Mouse (Mus musculus) gastrocnemius, adult 8-10 months (tissue): Measurements from ENCODE around the gene Oaz3. TPM values are rescaled to one million over a fixed set of nuclear protein-coding genes. Genes with fewer than 3 reads are reported as not detected.

Source experiments
- DNase-seq, 2 experiments: peaks; one replicate each; pipeline ENCODE4 v3.0.0; 2022; ENCODE audit warnings: low spot score in 2 of 2
- total RNA-seq, 4 experiments: library from RNA; stranded (reverse); gene quantifications; 2 replicates each; pipeline ENCODE4 v1.2.4; 2022

The Oaz3 gene
- total RNA-seq, 4 experiments from 2014 or later: not detected

DNA sequence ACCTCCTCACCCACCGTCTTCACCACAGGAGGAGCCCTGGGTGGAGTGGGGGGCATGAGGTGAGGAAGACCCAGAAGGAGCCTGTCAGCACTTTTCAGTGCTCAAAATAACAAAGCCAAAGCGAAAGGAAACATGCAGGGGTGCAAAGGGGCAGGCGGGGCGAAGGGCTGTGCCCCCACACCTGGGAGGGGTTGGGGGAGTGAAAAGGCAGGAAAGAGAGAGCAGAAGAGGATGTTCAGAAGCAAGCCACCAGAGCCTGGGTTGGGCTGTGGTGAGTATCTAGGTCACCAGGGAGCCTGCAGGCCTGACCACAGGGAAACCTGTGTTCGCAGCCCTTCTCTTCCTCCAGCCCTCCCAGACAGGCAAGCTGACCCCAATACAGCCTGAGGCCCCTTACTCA lies 55.7 kb downstream of the Oaz3 start:
- DNase-seq: no peak

DNA sequence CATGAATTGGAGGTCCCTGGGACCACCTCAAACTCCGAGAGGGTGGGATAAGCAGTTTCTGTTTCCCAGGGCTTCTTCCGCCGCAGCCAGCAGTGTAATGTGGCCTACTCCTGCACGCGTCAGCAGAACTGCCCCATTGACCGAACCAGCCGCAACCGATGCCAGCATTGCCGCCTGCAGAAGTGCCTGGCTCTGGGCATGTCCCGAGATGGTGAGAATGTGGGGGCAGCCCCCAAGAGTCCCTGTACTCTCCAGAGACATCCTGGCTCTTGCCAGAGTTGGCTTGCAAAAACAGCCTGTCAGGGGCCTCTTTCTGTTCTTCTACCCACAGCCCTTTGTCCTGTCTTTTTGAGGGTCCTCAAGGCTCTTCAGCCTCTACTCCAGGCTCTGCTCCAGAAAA lies 56.3 kb downstream of the Oaz3 start:
- no peak for DNase-seq

DNA sequence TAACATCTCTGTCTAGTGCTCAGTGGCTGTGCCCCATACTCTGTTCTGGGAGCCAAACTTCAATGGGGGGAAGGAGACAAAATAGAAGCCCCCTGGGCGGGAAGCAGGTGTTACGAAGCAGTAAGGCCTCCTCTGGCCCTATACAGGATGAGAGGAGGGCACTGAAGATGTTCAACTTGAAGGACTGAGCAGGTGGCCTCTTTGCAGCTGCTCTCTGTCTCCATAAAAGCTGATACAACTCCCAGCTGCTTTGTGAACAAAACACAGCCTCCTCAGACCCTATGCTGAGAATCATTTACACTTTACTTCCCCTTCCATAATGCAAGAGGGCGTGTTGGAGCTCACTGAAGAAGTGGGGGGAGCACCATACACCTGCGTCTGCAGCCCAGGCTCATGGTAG lies 57.0 kb downstream of the Oaz3 start:
- DNase-seq: no peak

DNA sequence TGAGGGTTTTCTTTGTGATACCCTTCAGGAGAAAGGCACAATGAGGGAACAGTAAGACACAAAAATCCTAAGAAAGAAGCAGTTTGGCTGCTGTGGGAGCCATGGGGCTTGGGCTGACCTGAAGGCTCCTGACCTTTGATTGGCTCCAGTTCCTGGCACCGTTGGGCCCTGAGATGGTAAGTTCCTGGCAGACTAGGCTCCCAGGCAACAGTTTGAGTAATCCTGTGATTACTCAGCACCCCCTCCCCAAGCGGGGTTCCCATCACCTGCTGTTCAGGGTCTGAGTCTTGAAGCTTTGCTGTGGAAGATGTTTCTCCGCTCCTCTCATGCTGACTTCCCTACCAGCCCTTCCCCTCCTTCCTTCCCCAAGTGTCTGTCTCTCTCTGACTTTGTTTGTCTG lies 60.2 kb downstream of the Oaz3 start:
- DNase-seq: no peak

Other genes with a start within 250 kb of the Oaz3 start
- not detected for gene Gm5286, start 247.2 kb downstream of the Oaz3 start, total RNA-seq
- not detected for gene Gm4778, start 179.9 kb downstream of the Oaz3 start, total RNA-seq
- 1 to 10 TPM; 5.5 to 7.3 (median 6.0) TPM for gene Them4, start 133.8 kb downstream of the Oaz3 start, total RNA-seq
- gene Them5, start 101.8 kb downstream of the Oaz3 start, total RNA-seq: not detected
- not detected for gene C2cd4d, start 81.5 kb downstream of the Oaz3 start, total RNA-seq
- 100 to 1,000 TPM in 3 of 4 experiments, 10 to 100 TPM in 1; 97.2 to 109 (median 105) TPM for gene Rorc, start 71.1 kb downstream of the Oaz3 start, total RNA-seq
- under 1 TPM; 0.29 to 0.40 (median 0.33) TPM for gene Lingo4, start 45.4 kb downstream of the Oaz3 start, total RNA-seq
- 1 to 10 TPM; 5.3 to 6.6 (median 6.1) TPM for gene Tdrkh, start 30.6 kb downstream of the Oaz3 start, total RNA-seq
- 10 to 100 TPM; 29.1 to 33.8 (median 32.0) TPM for gene Mrpl9, start 597 bp downstream of the Oaz3 start, total RNA-seq
- gene Celf3, start 34.4 kb upstream of the Oaz3 start, total RNA-seq: not detected
- gene Riiad1, start 36.4 kb upstream of the Oaz3 start, total RNA-seq: 10 to 100 TPM; 10.6 to 11.8 (median 11.3) TPM
- gene Snx27, start 138.8 kb upstream of the Oaz3 start, total RNA-seq: 10 to 100 TPM; 33.6 to 45.8 (median 36.6) TPM
- not detected for gene Gm10972, start 199.2 kb upstream of the Oaz3 start, total RNA-seq
- gene Tuft1, start 215.0 kb upstream of the Oaz3 start, total RNA-seq: 1 to 10 TPM in 2 of 4 experiments, under 1 TPM in 2; 0.46 to 1.7 (median 1.0) TPM
- 1 to 10 TPM in 3 of 4 experiments, not detected in 1; 1.8 to 4.0 (median 3.8) TPM for gene Selenbp2, start 249.6 kb upstream of the Oaz3 start, total RNA-seq